Mouse (Mus musculus) CH12.LX (cell line): ENCODE results near the gene Ror1. TPM values are rescaled to one million over a fixed set of nuclear protein-coding genes. Genes with fewer than 3 reads are reported as not detected.

Experiments
- DNase-seq: peaks from one replicate; pipeline ENCODE4 v3.0.0-alpha.2; 2013; ENCODE audit errors: extremely low read depth
- H3K27ac ChIP-seq: 2 replicates; pipeline ENCODE4 v1.5.1; 2012; ENCODE audit warnings: low read depth, mild to moderate bottlenecking, control low read depth, moderate library complexity; ENCODE audit not compliant: insufficient read depth
- H3K27me3 ChIP-seq: replicated peaks from 2 replicates; pipeline ENCODE3; 2012; ENCODE audit warnings: inconsistent platforms
- H3K36me3 ChIP-seq, 2 experiments: replicated peaks in 1 of 2; 2 replicates each; pipeline versions ENCODE3 to v1.6.1; 2012; ENCODE audit warnings: inconsistent platforms in 1 of 2, low read length in 1 of 2, mild to moderate bottlenecking in 1 of 2, mixed read lengths in 1 of 2, moderate library complexity in 1 of 2; ENCODE audit not compliant: control insufficient read depth in 1 of 2, insufficient read depth in 1 of 2
- H3K4me1 ChIP-seq, 2 experiments: 2 replicates each; pipeline ENCODE4 v1.6.1; 2012; ENCODE audit warnings: inconsistent platforms in 1 of 2, moderate library complexity in 1 of 2; ENCODE audit not compliant: insufficient read depth in 2 of 2, control insufficient read depth in 1 of 2
- H3K4me2 ChIP-seq: 2 replicates; pipeline ENCODE4 v1.6.1; 2012; ENCODE audit warnings: low read depth, mild to moderate bottlenecking, control low read depth; ENCODE audit not compliant: poor library complexity, insufficient read depth, severe bottlenecking
- H3K4me3 ChIP-seq, 3 experiments: fragments of 150-350 bp in 1 of 3; sonication (generic) in 1 of 3; replicated peaks in 1 of 3; 2 replicates each; pipeline versions ENCODE3 to v1.5.1; 2011 to 2012; ENCODE audit warnings: low read depth in 2 of 3, low read length in 2 of 3, mild to moderate bottlenecking in 2 of 3, moderate library complexity in 2 of 3, control low read depth in 1 of 3, improper control_type of control experiment in 1 of 3, inconsistent platforms in 1 of 3, mixed read lengths in 1 of 3; ENCODE audit not compliant: poor library complexity in 1 of 3
- H3K79me2 ChIP-seq: replicated peaks from 2 replicates; pipeline ENCODE4 v1.6.1; 2012; ENCODE audit warnings: mild to moderate bottlenecking, moderate library complexity; ENCODE audit not compliant: control insufficient read depth, poor library complexity, insufficient read depth, severe bottlenecking; ENCODE audit errors: extremely low read depth
- H3K9ac ChIP-seq: 2 replicates; pipeline ENCODE4 v1.6.1; 2012; ENCODE audit warnings: low read depth, mild to moderate bottlenecking, control low read depth, moderate library complexity; ENCODE audit not compliant: insufficient read depth
- H3K9me3 ChIP-seq: replicated peaks from 2 replicates; pipeline ENCODE3; 2012; ENCODE audit warnings: low read length, inconsistent platforms, mixed read lengths
- BHLHE40 ChIP-seq: IDR thresholded peaks from 2 replicates; pipeline ENCODE4 v1.6.1; 2011; ENCODE audit warnings: mild to moderate bottlenecking, low read depth, low read length, improper control_type of control experiment
- CHD1 ChIP-seq: IDR thresholded peaks from 2 replicates; pipeline ENCODE4 v1.6.1; 2012; ENCODE audit warnings: low read depth, low read length, improper control_type of control experiment, inconsistent platforms
- CHD2 ChIP-seq: IDR thresholded peaks from 2 replicates; pipeline ENCODE4 v1.6.1; 2011; ENCODE audit warnings: low read length, improper control_type of control experiment
- EP300 ChIP-seq: IDR thresholded peaks from 2 replicates; pipeline ENCODE4 v1.6.1; 2011; ENCODE audit warnings: low read length, improper control_type of control experiment
- GABPA ChIP-seq: IDR thresholded peaks from 2 replicates; pipeline ENCODE4 v1.6.1; 2012; ENCODE audit warnings: low read depth, low read length, improper control_type of control experiment, inconsistent platforms; ENCODE audit not compliant: insufficient replicate concordance
- HCFC1 ChIP-seq: IDR thresholded peaks from 2 replicates; pipeline ENCODE4 v1.6.1; 2012; ENCODE audit warnings: low read depth, mild to moderate bottlenecking, inconsistent platforms, low read length, improper control_type of control experiment
- IRF4 ChIP-seq: IDR thresholded peaks from 2 replicates; pipeline ENCODE4 v1.6.1; 2014; ENCODE audit warnings: low read depth, mild to moderate bottlenecking, inconsistent platforms, low read length, improper control_type of control experiment
- JUN ChIP-seq: IDR thresholded peaks from 2 replicates; pipeline ENCODE4 v1.6.1; 2011; ENCODE audit warnings: low read depth, mild to moderate bottlenecking, low read length, improper control_type of control experiment, moderate library complexity; ENCODE audit not compliant: insufficient read depth
- MAFK ChIP-seq: IDR thresholded peaks from 2 replicates; pipeline ENCODE4 v1.6.1; 2011; ENCODE audit warnings: low read length, improper control_type of control experiment; ENCODE audit not compliant: insufficient replicate concordance
- MAX ChIP-seq: IDR thresholded peaks from 2 replicates; pipeline ENCODE4 v1.6.1; 2011; ENCODE audit warnings: low read length, improper control_type of control experiment
- MXI1 ChIP-seq: IDR thresholded peaks from 2 replicates; pipeline ENCODE4 v1.6.1; 2011; ENCODE audit warnings: mild to moderate bottlenecking, low read depth, low read length, improper control_type of control experiment
- MYC ChIP-seq: IDR thresholded peaks from 2 replicates; pipeline ENCODE4 v1.6.1; 2011; ENCODE audit warnings: low read depth, mild to moderate bottlenecking, improper control_type of control experiment, low read length
- NRF1 ChIP-seq: IDR thresholded peaks from 2 replicates; pipeline ENCODE4 v1.6.1; 2014; ENCODE audit warnings: low read depth, mild to moderate bottlenecking, inconsistent platforms, low read length, improper control_type of control experiment, moderate library complexity
- PAX5 ChIP-seq: IDR thresholded peaks from 2 replicates; pipeline ENCODE4 v1.6.1; 2012; ENCODE audit warnings: low read length, inconsistent platforms, mixed read lengths
- POLR2AphosphoS2 ChIP-seq: IDR thresholded peaks from 2 replicates; pipeline ENCODE4 v1.6.1; 2011; ENCODE audit warnings: low read depth, low read length, improper control_type of control experiment
- RAD21 ChIP-seq: IDR thresholded peaks from 2 replicates; pipeline ENCODE4 v1.6.1; 2011; ENCODE audit warnings: low read depth, mild to moderate bottlenecking, low read length, improper control_type of control experiment, moderate library complexity
- SMC3 ChIP-seq: IDR thresholded peaks from 2 replicates; pipeline ENCODE4 v1.6.1; 2011; ENCODE audit warnings: low read depth, low read length, improper control_type of control experiment
- USF1 ChIP-seq: IDR thresholded peaks from 2 replicates; pipeline ENCODE4 v1.6.1; 2014; ENCODE audit warnings: low read depth, mild to moderate bottlenecking, inconsistent platforms, low read length, improper control_type of control experiment
- USF2 ChIP-seq: conservative IDR thresholded peaks from 2 replicates; pipeline ENCODE4 v1.6.1; 2011; ENCODE audit warnings: low read depth, low read length, improper control_type of control experiment
- ZKSCAN1 ChIP-seq: IDR thresholded peaks from 2 replicates; pipeline ENCODE4 v1.6.1; 2012; ENCODE audit warnings: low read depth, inconsistent platforms, low read length, improper control_type of control experiment, borderline replicate concordance
- ZMIZ1 ChIP-seq: IDR thresholded peaks from 2 replicates; pipeline ENCODE4 v1.6.1; 2012; ENCODE audit warnings: low read depth, mild to moderate bottlenecking, inconsistent platforms, low read length, improper control_type of control experiment
- dilution Hi-C: fragments of 300-500 bp; cut with MboI; formaldehyde crosslinking; loops from 2 replicates; pipeline ENCODE4 v1.14.3; 2020; ENCODE audit warnings: low sequenced_read_pairs; ENCODE audit not compliant: extremely low pct_unique_long_range_greater_than_20kb, extremely low pct_ligation_motif_present
- in situ Hi-C: fragments of 300-500 bp; cut with MboI; formaldehyde crosslinking; loops from 3 replicates; pipeline ENCODE4 v1.14.3; 2019; ENCODE audit warnings: low sequenced_read_pairs, low pct_ligation_motif_present, low pct_unique_long_range_greater_than_20kb, mixed read lengths
- polyA plus RNA-seq: library from polyadenylated mRNA; unstranded; fragments of >175 nt; gene quantifications from 2 replicates; pipeline ENCODE4 v1.2.1, GENCODE M21; 2012; ENCODE audit warnings: low read depth; ENCODE audit not compliant: insufficient read length
- total RNA-seq, 2 experiments: library from RNA; depleted of rRNA; stranded (reverse); fragments of 300-350 nt in 1 of 2; fragments of >200 nt in 1 of 2; gene quantifications; 2 replicates each; pipeline ENCODE4 v1.2.3; 2012 to 2014

The Ror1 gene
- total and polyA plus RNA-seq, 3 experiments = not detected

GRCm38 (mm10) chr4:100252646-100253045 is 157.1 kb downstream of the Ror1 start:
- Histone ChIP-seq H3K27me3 (no peaks in the 10 kb centered on the region), H3K79me2 (no peaks in the 10 kb centered on the region), H3K4me3 (no peak overlapping the region), H3K4me2 (no peak overlapping the region), H3K27ac (no peak overlapping the region), H3K9me3 (peaks cover 40% of the 10 kb centered on the region), H3K4me1 (no peaks in the 10 kb centered on the region), H3K9ac (no peak overlapping the region), H3K36me3 (no peaks in the 10 kb centered on the region)
- no peak for DNase-seq
- in situ Hi-C loops = no loop called here
- dilution Hi-C loops = no loop called here
- TF ChIP-seq GABPA (no peak), POLR2AphosphoS2 (no peak), CHD1 (no peak), CHD2 (no peak), ZMIZ1 (no peak), PAX5 (no peak), HCFC1 (no peak), MAX (no peak)

GRCm38 (mm10) chr4:100253401-100253800 is 157.8 kb downstream of the Ror1 start:
- Histone ChIP-seq H3K27me3 (no peaks in the 10 kb centered on the region), H3K9me3 (peaks cover 45% of the 10 kb centered on the region), H3K36me3 (no peaks in the 10 kb centered on the region), H3K4me3 (no peak overlapping the region), H3K9ac (no peak overlapping the region), H3K4me2 (no peak overlapping the region), H3K27ac (no peak overlapping the region), H3K79me2 (no peaks in the 10 kb centered on the region), H3K4me1 (no peaks in the 10 kb centered on the region)
- no peak for DNase-seq
- in situ Hi-C loops = no loop called here
- dilution Hi-C loops = no loop called here
- TF ChIP-seq USF1 (no peak), PAX5 (no peak), NRF1 (no peak), IRF4 (no peak), SMC3 (no peak), CHD1 (no peak), BHLHE40 (no peak), GABPA (no peak)

- Histone ChIP-seq H3K9ac (no peak overlapping the region), H3K79me2 (no peaks in the 10 kb centered on the region), H3K27me3 (no peaks in the 10 kb centered on the region), H3K9me3 (peaks cover 45% of the 10 kb centered on the region), H3K4me2 (no peak overlapping the region), H3K36me3 (no peaks in the 10 kb centered on the region), H3K4me3 (no peak overlapping the region), H3K27ac (no peak overlapping the region), H3K4me1 (no peaks in the 10 kb centered on the region)
- TF ChIP-seq CHD2 (no peak), MXI1 (no peak), JUN (no peak), RAD21 (no peak), EP300 (no peak), USF2 (no peak), ZKSCAN1 (no peak), BHLHE40 (no peak), MAFK (no peak), MYC (no peak)
- DNase-seq = no peak
- in situ Hi-C loops = no loop called here
- dilution Hi-C loops = no loop called here
Measured at GRCm38 (mm10) chr4:100253831-100254230, 158.2 kb downstream of the Ror1 start.
